Mouse (Mus musculus) liver, adult 2 months (tissue): ENCODE results near the gene Crlf3.

ENCODE experiments used
- CTCF ChIP-seq: fragments of 200-500 bp; IDR thresholded peaks from 2 replicates; pipeline ENCODE4 v1.5.1; 2011; ENCODE audit warnings: low read depth, low read length, control low read depth
- POLR2A ChIP-seq: fragments of 200-500 bp; IDR thresholded peaks from 2 replicates; pipeline ENCODE4 v1.6.1; 2011; ENCODE audit warnings: low read length, control low read depth; ENCODE audit not compliant: insufficient read depth; ENCODE audit errors: extremely low read depth

DNA sequence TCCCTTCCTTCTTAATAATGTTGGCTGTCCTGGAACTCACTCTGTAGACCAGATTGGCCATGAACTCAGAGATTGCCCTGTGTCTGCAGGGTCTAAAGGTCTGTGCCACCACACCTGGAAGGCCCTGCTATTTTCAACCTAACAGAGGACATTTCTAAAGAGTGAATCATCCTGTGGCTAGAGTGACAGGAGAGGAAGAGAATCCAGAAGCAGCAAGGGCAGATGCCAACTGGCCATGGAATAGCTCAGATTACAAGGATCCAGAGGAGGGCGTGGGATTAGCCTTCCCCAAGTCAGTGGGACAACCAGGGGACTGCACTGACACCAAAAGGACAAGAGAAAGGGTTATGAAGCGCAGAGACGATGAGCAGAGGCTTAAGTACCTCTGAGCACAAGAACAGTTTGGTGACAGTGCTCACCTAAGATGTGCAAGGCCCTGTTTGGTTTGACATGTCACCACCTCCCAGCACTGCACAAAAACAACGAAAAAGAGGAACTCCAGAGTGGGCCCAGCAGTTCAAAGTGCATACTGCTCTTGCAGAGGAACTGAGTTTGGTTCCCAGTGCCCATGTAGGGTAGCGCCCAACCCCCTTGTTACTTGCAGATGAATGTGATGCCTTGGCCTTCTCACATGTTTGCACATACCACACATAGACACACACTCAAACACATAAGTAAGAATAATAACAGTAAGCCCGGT lies 4.7 kb upstream of the Crlf3 start:
- no peak for TF ChIP-seq CTCF
- TF ChIP-seq POLR2A = no peak
